18 mouse cellular contexts compared by ENCODE assay signal in genomic region chr6:58855676-58856367, GRCm38 (mm10). TPM values are rescaled to one million over a fixed set of nuclear protein-coding genes. Genes with fewer than 3 reads are reported as not detected.
DNase-seq lines count a peak whose midpoint lies in the region; ATAC-seq and TF ChIP-seq lines count a peak whose summit lies in the region.
"Had no signal": no experiment of that assay in that cellular context is flagged by ENCODE, and none has a peak within 500 bp of the region (broad histone marks: within the 10 kb centered on the region; RNA-seq: fewer than 3 reads in every experiment).

No protein-coding gene starts in this region.

- H3K4me1 ChIP-seq in heart, postnatal 0 days (ENCODE audit: control insufficient read depth, insufficient read depth) = peaks cover 17% of the 10 kb centered on the region
- H3K4me1 ChIP-seq in heart, embryonic 12.5 days (replicated peaks) = peaks cover 14% of the 10 kb centered on the region
- peaks cover 12% of the 10 kb centered on the region for H3K4me1 ChIP-seq in neural tube, embryonic 13.5 days (replicated peaks)
- H3K4me1 ChIP-seq in hindbrain, embryonic 15.5 days (replicated peaks) = no peaks in the 10 kb centered on the region
- H3K4me1 ChIP-seq: limb, embryonic 12.5 days; liver, embryonic 12.5 days had no signal

- no peak for TF ChIP-seq CTCF in heart, postnatal 0 days (IDR thresholded peaks at IDR 0.05; ENCODE audit: low read depth)

- no peak for DNase-seq in heart, postnatal 0 days (ENCODE audit: low spot score)
- no peak for DNase-seq in neural tube, embryonic 10.5 days (ENCODE audit: extremely low spot score, low spot score)
- no peak for DNase-seq in adipocyte (ENCODE audit: low spot score)
- no peak for DNase-seq in kidney, postnatal 25 days
- DNase-seq: adrenal gland, adult 8-10 months; kidney, adult 9 months; kidney, postnatal 36 days; layer of hippocampus, adult 9-11 months; lung, adult 2 months; lung, postnatal 36 days; right cerebral cortex, adult 18-20 months had no signal

- WGBS in heart, postnatal 0 days = 82% methylated on average over 10 of the region's 10 CpGs
- WGBS in heart, embryonic 12.5 days = 81% methylated on average over 10 of the region's 10 CpGs
- 78% methylated on average over 10 of the region's 10 CpGs for WGBS in neural tube, embryonic 13.5 days
- 72% methylated on average over 10 of the region's 10 CpGs for WGBS in hindbrain, embryonic 15.5 days

- no peaks in the 10 kb centered on the region for H3K27me3 ChIP-seq in heart, postnatal 0 days (ENCODE audit: control insufficient read depth, insufficient read depth, low read length)
- H3K27me3 ChIP-seq in heart, embryonic 12.5 days (replicated peaks) = no peaks in the 10 kb centered on the region
- no peaks in the 10 kb centered on the region for H3K27me3 ChIP-seq in neural tube, embryonic 13.5 days
- no peaks in the 10 kb centered on the region for H3K27me3 ChIP-seq in hindbrain, embryonic 15.5 days
- H3K27me3 ChIP-seq: embryonic facial prominence, embryonic 13.5 days; limb, embryonic 12.5 days; liver, embryonic 12.5 days had no signal

- no peak overlapping the region for H3K9ac ChIP-seq in heart, postnatal 0 days (replicated peaks; ENCODE audit: low read depth, low read length)
- H3K9ac ChIP-seq in heart, embryonic 12.5 days = no peak overlapping the region
- no peak overlapping the region for H3K9ac ChIP-seq in neural tube, embryonic 13.5 days
- no peak overlapping the region for H3K9ac ChIP-seq in hindbrain, embryonic 15.5 days
- H3K9ac ChIP-seq: embryonic facial prominence, embryonic 13.5 days; limb, embryonic 12.5 days; liver, embryonic 12.5 days had no signal

- no peak overlapping the region for H3K4me3 ChIP-seq in heart, postnatal 0 days (ENCODE audit: low read depth, low read length)
- no peak overlapping the region for H3K4me3 ChIP-seq in heart, embryonic 12.5 days
- no peak overlapping the region for H3K4me3 ChIP-seq in neural tube, embryonic 13.5 days
- no peak overlapping the region for H3K4me3 ChIP-seq in hindbrain, embryonic 15.5 days
- H3K4me3 ChIP-seq: embryonic facial prominence, embryonic 13.5 days; heart, embryonic 10.5 days; limb, embryonic 12.5 days; liver, embryonic 12.5 days had no signal

- no peak overlapping the region for H3K4me2 ChIP-seq in heart, postnatal 0 days (ENCODE audit: low read depth, low read length)
- H3K4me2 ChIP-seq in heart, embryonic 12.5 days = no peak overlapping the region
- no peak overlapping the region for H3K4me2 ChIP-seq in neural tube, embryonic 13.5 days
- no peak overlapping the region for H3K4me2 ChIP-seq in hindbrain, embryonic 15.5 days
- H3K4me2 ChIP-seq: embryonic facial prominence, embryonic 13.5 days; limb, embryonic 12.5 days; liver, embryonic 12.5 days had no signal

- H3K27ac ChIP-seq in heart, postnatal 0 days (ENCODE audit: low read depth) = 0 out of 2 replicates have a peak overlapping the region, but pooled peaks have one; percentile 16
- H3K27ac ChIP-seq in heart, embryonic 12.5 days (ENCODE audit: poor library complexity, severe bottlenecking) = no peak overlapping the region
- H3K27ac ChIP-seq in neural tube, embryonic 13.5 days (replicated peaks) = no peak overlapping the region
- peak overlapping the region; percentile 1; the same call in 1 of the 2 replicates for H3K27ac ChIP-seq in hindbrain, embryonic 15.5 days (replicated peaks)
- H3K27ac ChIP-seq: embryonic facial prominence, embryonic 13.5 days; heart, embryonic 10.5 days; limb, embryonic 12.5 days; liver, embryonic 12.5 days had no signal

- ATAC-seq in heart, postnatal 0 days (ENCODE audit: insufficient read depth, low read depth) = no peak
- ATAC-seq in heart, embryonic 12.5 days (ENCODE audit: insufficient number of reproducible peaks, low FRiP score) = no peak
- ATAC-seq in neural tube, embryonic 13.5 days (ENCODE audit: low read depth) = 0 out of 2 replicates have a peak, but pooled peaks have one; percentile 47
- no peak for ATAC-seq in hindbrain, embryonic 15.5 days (ENCODE audit: low FRiP score, low read depth)
- ATAC-seq: liver, embryonic 12.5 days had no signal

- peaks cover 24% of the 10 kb centered on the region for H3K36me3 ChIP-seq in heart, postnatal 0 days (replicated peaks; ENCODE audit: control insufficient read depth, insufficient read depth, low read length)
- H3K36me3 ChIP-seq in heart, embryonic 12.5 days = peaks cover 26% of the 10 kb centered on the region
- H3K36me3 ChIP-seq in neural tube, embryonic 13.5 days = peaks cover 19% of the 10 kb centered on the region
- H3K36me3 ChIP-seq in hindbrain, embryonic 15.5 days = peaks cover 7% of the 10 kb centered on the region
- H3K36me3 ChIP-seq: liver, embryonic 12.5 days had no signal

- H3K9me3 ChIP-seq in heart, postnatal 0 days (replicated peaks; ENCODE audit: control insufficient read depth, low read length) = no peaks in the 10 kb centered on the region
- H3K9me3 ChIP-seq in heart, embryonic 12.5 days (replicated peaks) = no peaks in the 10 kb centered on the region
- H3K9me3 ChIP-seq in neural tube, embryonic 13.5 days = no peaks in the 10 kb centered on the region
- H3K9me3 ChIP-seq in hindbrain, embryonic 15.5 days = no peaks in the 10 kb centered on the region
- H3K9me3 ChIP-seq: embryonic facial prominence, embryonic 13.5 days; heart, embryonic 10.5 days; limb, embryonic 12.5 days; liver, embryonic 12.5 days had no signal

- TF ChIP-seq EP300 in heart, postnatal 0 days (IDR thresholded peaks at IDR 0.05; ENCODE audit: low read depth) = no peak

RNA-seq across cellular contexts. Expression of gene Herc3, which starts 24.6 kb away (rescaled TPM):
- total RNA-seq in heart, postnatal 0 days (2014; rRNA removed; ENCODE audit: low replicate concordance) = 120 and 130 TPM in 2 replicates
- polyA plus RNA-seq in heart, postnatal 0 days (2015; fragmentation: Nextera tagmentation; extraction: Ambion mirVana) = 35.2 and 44.4 TPM in 2 replicates
- 38.3 and 39.2 TPM in 2 replicates for polyA plus RNA-seq in heart, embryonic 12.5 days (2016; fragmentation: Nextera tagmentation; extraction: Ambion mirVana)
- 18.3 and 20.1 TPM in 2 replicates for polyA plus RNA-seq in neural tube, embryonic 13.5 days (2015; fragmentation: Nextera tagmentation; extraction: Ambion mirVana)
- 36.5 and 37.5 TPM in 2 replicates for polyA plus RNA-seq in hindbrain, embryonic 15.5 days (2015; fragmentation: Nextera tagmentation; extraction: Ambion mirVana)

RNA-seq across cellular contexts. Expression of gene Nap1l5, which starts 51.1 kb away (rescaled TPM):
- 1.2 TPM in 1 of 2 replicates, not detected in the other for total RNA-seq in heart, postnatal 0 days (2014; rRNA removed; ENCODE audit: low replicate concordance)
- 1.9 and 2.5 TPM in 2 replicates for polyA plus RNA-seq in heart, postnatal 0 days (2015; fragmentation: Nextera tagmentation; extraction: Ambion mirVana)
- 1.6 and 1.9 TPM in 2 replicates for polyA plus RNA-seq in heart, embryonic 12.5 days (2016; fragmentation: Nextera tagmentation; extraction: Ambion mirVana)
- 167 and 176 TPM in 2 replicates for polyA plus RNA-seq in neural tube, embryonic 13.5 days (2015; fragmentation: Nextera tagmentation; extraction: Ambion mirVana)
- 343 and 371 TPM in 2 replicates for polyA plus RNA-seq in hindbrain, embryonic 15.5 days (2015; fragmentation: Nextera tagmentation; extraction: Ambion mirVana)

Comparison
In these comparisons a context has a peak if more than half of its experiments do, and no peak if none do; other contexts are left out.
1. H3K27ac ChIP-seq: peak in heart, postnatal 0 days (single experiment) and hindbrain, embryonic 15.5 days (single experiment); none in heart, embryonic 12.5 days (single experiment) and neural tube, embryonic 13.5 days (single experiment).
2. RNA of gene Nap1l5, which starts 51.1 kb away (polyA plus RNA-seq): 343 to 371 TPM in hindbrain, embryonic 15.5 days and 167 to 176 TPM in neural tube, embryonic 13.5 days; 1.9 to 2.5 TPM in heart, postnatal 0 days and 1.6 to 1.9 TPM in heart, embryonic 12.5 days; every median in the first group is over 10 times any median in the second.